Mouse (Mus musculus): ENCODE data around the gene Slc25a26. TPM values are rescaled to one million over a fixed set of nuclear protein-coding genes. Genes with fewer than 3 reads are reported as not detected.

Gene Slc25a26
- polyA plus RNA-seq, 1 experiment from 2014 or later: 8.6 TPM

DNA sequence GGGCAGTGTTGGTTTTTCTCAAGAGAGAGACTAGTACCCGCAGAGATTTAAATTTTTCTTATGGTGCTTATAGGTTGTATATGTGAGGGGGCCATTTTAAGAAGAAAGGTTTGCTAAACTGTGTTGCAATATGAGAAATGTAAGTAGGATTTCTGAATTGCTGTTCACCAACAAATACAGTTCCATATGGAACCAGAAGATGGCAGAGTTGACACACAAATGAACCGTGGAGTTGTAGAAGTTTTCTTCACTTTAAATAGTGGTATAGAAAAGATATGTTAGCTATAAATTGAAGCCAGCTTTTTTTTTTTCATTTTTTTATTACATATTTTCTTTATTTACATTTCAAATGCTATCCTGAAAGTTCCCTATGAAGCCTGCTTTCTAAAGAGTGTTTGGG, 24.2 kb downstream of the Slc25a26 start:
- H3K27me3 ChIP-seq (replicated peaks; ENCODE audit: control insufficient read depth, insufficient read depth, low read length): no peaks in the 10 kb centered on the region
- no peak overlapping the region for H3K4me2 ChIP-seq (ENCODE audit: low read length)
- no peaks in the 10 kb centered on the region for H3K9me3 ChIP-seq (ENCODE audit: control insufficient read depth, low read length)
- no peaks in the 10 kb centered on the region for H3K36me3 ChIP-seq (ENCODE audit: control insufficient read depth, insufficient read depth)
- no peak overlapping the region for H3K27ac ChIP-seq (ENCODE audit: low read length)
- no peaks in the 10 kb centered on the region for H3K4me1 ChIP-seq (replicated peaks; ENCODE audit: control insufficient read depth, insufficient read depth, low read length)
- H3K9ac ChIP-seq (replicated peaks; ENCODE audit: low read depth, low read length): no peak overlapping the region
- WGBS: 37% methylated on average over 2 of the region's 2 CpGs
- no peak for ATAC-seq
- no peak overlapping the region for H3K4me3 ChIP-seq (replicated peaks; ENCODE audit: low read length)

DNA sequence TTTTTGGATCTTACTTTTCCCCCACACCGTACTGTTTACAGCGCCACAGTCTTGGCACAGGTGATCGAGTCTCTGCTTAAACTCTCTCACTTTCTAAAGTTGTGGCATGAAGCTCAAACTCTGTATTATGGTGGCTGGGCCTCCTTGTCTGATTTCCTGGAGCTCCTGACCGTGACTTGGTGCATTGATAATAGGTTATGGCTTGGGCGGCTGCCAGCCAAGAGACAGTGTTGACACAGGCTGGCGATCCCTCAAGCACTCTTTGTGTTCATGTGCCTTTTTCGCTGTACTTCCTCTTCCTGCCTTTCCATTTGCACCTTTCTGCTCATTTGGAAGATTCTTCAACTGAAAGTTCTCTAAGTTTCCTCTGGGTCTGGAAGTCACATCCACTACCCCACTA, 30.6 kb downstream of the Slc25a26 start:
- Histone ChIP-seq H3K4me2 (ENCODE audit: low read length) (no peak overlapping the region), H3K27ac (ENCODE audit: low read length) (no peak overlapping the region), H3K27me3 (replicated peaks; ENCODE audit: control insufficient read depth, insufficient read depth, low read length) (no peaks in the 10 kb centered on the region), H3K9ac (replicated peaks; ENCODE audit: low read depth, low read length) (no peak overlapping the region), H3K4me3 (replicated peaks; ENCODE audit: low read length) (no peak overlapping the region), H3K9me3 (ENCODE audit: control insufficient read depth, low read length) (no peaks in the 10 kb centered on the region), H3K36me3 (ENCODE audit: control insufficient read depth, insufficient read depth) (no peaks in the 10 kb centered on the region), H3K4me1 (replicated peaks; ENCODE audit: control insufficient read depth, insufficient read depth, low read length) (no peaks in the 10 kb centered on the region)
- WGBS: 68% methylated on average over 7 of the region's 7 CpGs
- ATAC-seq: no peak

DNA sequence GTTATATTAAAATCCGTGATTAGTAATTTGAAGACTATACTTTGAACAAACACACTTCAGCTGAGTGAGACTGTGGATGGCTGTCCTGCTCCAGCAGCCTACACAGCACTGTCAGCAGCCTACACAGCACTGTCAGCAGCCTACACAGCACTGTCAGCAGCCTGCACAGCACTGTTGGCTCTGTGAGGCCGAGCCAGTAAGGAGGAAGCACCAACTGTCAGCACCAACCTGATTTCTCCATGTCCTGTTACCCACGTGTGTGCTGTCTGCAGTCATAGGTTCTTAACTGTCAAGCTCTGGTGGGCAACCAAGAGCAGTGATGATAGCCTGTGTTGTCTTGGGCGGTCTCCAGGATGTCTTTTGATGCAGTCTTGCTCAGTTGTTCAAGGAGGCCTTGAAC, 32.0 kb downstream of the Slc25a26 start:
- Histone ChIP-seq H3K27me3 (replicated peaks; ENCODE audit: control insufficient read depth, insufficient read depth, low read length) (no peaks in the 10 kb centered on the region), H3K4me3 (replicated peaks; ENCODE audit: low read length) (no peak overlapping the region), H3K27ac (ENCODE audit: low read length) (no peak overlapping the region), H3K4me1 (replicated peaks; ENCODE audit: control insufficient read depth, insufficient read depth, low read length) (peaks cover 7% of the 10 kb centered on the region), H3K36me3 (ENCODE audit: control insufficient read depth, insufficient read depth) (no peaks in the 10 kb centered on the region), H3K9ac (replicated peaks; ENCODE audit: low read depth, low read length) (no peak overlapping the region), H3K9me3 (ENCODE audit: control insufficient read depth, low read length) (no peaks in the 10 kb centered on the region), H3K4me2 (ENCODE audit: low read length) (no peak overlapping the region)
- no peak for ATAC-seq
- WGBS: 81% methylated on average over 4 of the region's 4 CpGs

DNA sequence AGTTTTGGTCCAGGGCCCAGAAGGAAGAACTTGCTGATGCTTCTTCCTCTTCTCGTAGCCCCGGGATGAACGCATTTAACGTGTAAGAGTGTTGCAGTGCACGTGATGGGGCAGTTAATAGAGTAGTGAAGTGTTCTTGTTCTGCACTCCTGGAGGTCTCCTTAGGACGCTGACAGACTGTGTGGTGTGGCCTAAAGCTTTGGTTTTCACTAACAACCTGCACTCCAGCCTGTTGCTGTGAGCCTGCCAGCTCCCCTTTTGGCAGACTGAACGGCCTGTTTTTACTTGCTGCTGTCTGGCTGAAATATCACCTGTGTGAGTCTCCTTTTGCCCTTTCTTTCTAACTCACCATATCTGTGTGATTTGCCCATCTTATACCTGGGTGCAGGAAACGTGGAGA, 36.3 kb downstream of the Slc25a26 start:
- ATAC-seq: peak; percentile 70; the same call in 1 of the 2 replicates
- 35% methylated on average over 8 of the region's 8 CpGs for WGBS
- no peak overlapping the region for H3K4me2 ChIP-seq (ENCODE audit: low read length)

DNA sequence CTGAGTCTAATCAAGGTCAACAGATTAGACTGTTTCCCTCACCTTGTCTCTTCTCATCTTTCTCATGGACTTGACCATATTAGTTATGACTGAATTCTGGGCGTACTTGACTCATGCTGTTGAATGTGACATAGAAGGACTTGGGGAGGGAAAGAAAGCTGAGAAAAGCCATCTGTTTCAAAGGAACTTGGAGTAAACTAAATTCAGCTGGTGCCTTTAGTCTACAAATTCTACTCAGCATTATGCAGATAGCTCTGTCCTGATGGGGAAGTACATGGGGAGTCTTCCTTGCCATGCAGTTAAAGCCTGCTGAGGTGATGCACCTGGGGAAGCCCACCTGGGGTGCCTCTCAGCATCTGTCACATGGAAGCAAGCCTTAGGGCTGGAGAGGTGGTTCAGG, 37.5 kb downstream of the Slc25a26 start:
- 80% methylated on average over 1 of the region's 1 CpGs for WGBS

More for the DNA sequence above, 36.3 kb downstream of the Slc25a26 start:
- no peak overlapping the region for H3K9ac ChIP-seq (replicated peaks; ENCODE audit: low read depth, low read length)
- no peaks in the 10 kb centered on the region for H3K9me3 ChIP-seq (ENCODE audit: control insufficient read depth, low read length)
- H3K4me1 ChIP-seq (replicated peaks; ENCODE audit: control insufficient read depth, insufficient read depth, low read length): peaks cover 7% of the 10 kb centered on the region
- no peaks in the 10 kb centered on the region for H3K27me3 ChIP-seq (replicated peaks; ENCODE audit: control insufficient read depth, insufficient read depth, low read length)
- H3K36me3 ChIP-seq (ENCODE audit: control insufficient read depth, insufficient read depth): no peaks in the 10 kb centered on the region
- no peak overlapping the region for H3K4me3 ChIP-seq (replicated peaks; ENCODE audit: low read length)
- no peak overlapping the region for H3K27ac ChIP-seq (ENCODE audit: low read length)

DNA sequence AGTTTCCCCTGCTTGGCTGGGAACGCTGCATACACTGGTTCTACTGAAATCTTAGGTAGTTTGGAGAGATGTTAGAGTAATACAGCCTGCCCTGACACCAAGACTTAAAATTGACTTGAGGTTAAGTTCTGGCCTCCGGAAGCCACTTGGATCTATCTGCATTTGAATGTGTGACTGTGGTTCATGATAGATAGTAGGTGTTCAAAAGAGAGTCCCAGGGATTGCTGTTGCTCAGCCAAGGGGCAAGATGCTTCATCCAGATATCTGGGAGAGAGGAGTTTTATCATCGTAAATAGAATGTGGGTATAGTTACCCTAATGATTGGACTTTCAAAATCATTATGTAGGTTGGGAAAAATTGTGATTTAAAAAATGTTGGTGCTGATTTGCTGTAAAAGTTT, 40.0 kb downstream of the Slc25a26 start:
- no peak for ATAC-seq
- no peaks in the 10 kb centered on the region for H3K9me3 ChIP-seq (ENCODE audit: control insufficient read depth, low read length)
- WGBS: 82% methylated on average over 3 of the region's 3 CpGs

More for the DNA sequence above, 37.5 kb downstream of the Slc25a26 start:
- Histone ChIP-seq H3K4me3 (replicated peaks; ENCODE audit: low read length) (no peak overlapping the region), H3K4me1 (replicated peaks; ENCODE audit: control insufficient read depth, insufficient read depth, low read length) (peaks cover 7% of the 10 kb centered on the region), H3K36me3 (ENCODE audit: control insufficient read depth, insufficient read depth) (no peaks in the 10 kb centered on the region), H3K9ac (replicated peaks; ENCODE audit: low read depth, low read length) (no peak overlapping the region), H3K9me3 (ENCODE audit: control insufficient read depth, low read length) (no peaks in the 10 kb centered on the region), H3K4me2 (ENCODE audit: low read length) (no peak overlapping the region), H3K27ac (ENCODE audit: low read length) (no peak overlapping the region), H3K27me3 (replicated peaks; ENCODE audit: control insufficient read depth, insufficient read depth, low read length) (no peaks in the 10 kb centered on the region)
- ATAC-seq: no peak

DNA sequence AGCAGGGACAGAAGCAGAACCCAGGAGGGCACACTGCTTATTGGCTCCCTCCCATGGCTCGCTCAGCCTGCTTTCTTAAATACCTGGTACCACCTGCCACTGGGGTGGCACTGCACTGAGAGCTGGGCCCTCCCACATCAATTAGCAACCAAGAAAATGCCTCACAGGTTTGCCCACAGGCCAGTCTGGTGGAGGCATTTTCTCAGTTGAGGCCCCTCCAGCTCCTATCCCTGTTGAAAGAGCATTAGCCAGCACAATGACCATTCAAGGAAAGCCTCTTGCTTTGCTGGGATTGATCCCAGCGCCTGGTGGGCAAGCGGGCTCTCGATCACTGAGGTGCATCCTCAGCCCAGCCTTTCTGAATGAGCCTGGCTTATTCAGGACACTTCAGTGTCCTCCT, 40.5 kb downstream of the Slc25a26 start:
- ATAC-seq: no peak

More for the DNA sequence above, 40.0 kb downstream of the Slc25a26 start:
- Histone ChIP-seq H3K27ac (ENCODE audit: low read length) (no peak overlapping the region), H3K9ac (replicated peaks; ENCODE audit: low read depth, low read length) (no peak overlapping the region), H3K4me2 (ENCODE audit: low read length) (no peak overlapping the region), H3K27me3 (replicated peaks; ENCODE audit: control insufficient read depth, insufficient read depth, low read length) (no peaks in the 10 kb centered on the region), H3K4me1 (replicated peaks; ENCODE audit: control insufficient read depth, insufficient read depth, low read length) (peaks cover 7% of the 10 kb centered on the region), H3K4me3 (replicated peaks; ENCODE audit: low read length) (no peak overlapping the region), H3K36me3 (ENCODE audit: control insufficient read depth, insufficient read depth) (no peaks in the 10 kb centered on the region)

DNA sequence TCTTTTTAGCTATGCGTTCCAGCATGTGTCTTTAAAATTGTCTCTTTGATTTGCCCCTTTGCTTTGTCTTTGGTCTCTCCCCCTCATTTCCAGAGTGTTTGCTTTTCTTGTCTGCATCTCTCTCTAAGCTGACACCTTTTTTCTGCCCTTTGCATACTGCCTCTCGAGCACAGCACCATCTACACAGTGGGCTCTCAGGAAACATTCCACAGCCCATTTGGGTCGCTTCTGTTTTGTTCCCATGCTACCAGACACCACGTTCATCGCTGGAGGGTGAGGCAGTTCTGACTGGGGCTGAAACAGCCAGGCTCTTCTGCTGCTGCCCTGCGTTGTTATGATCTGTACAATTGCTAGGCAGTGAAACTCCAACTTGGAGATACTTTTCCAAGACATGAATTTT, 41.0 kb downstream of the Slc25a26 start:
- Histone ChIP-seq H3K36me3 (ENCODE audit: control insufficient read depth, insufficient read depth) (no peaks in the 10 kb centered on the region), H3K4me1 (replicated peaks; ENCODE audit: control insufficient read depth, insufficient read depth, low read length) (peaks cover 5% of the 10 kb centered on the region), H3K4me2 (ENCODE audit: low read length) (no peak overlapping the region), H3K9ac (replicated peaks; ENCODE audit: low read depth, low read length) (no peak overlapping the region), H3K4me3 (replicated peaks; ENCODE audit: low read length) (no peak overlapping the region), H3K27me3 (replicated peaks; ENCODE audit: control insufficient read depth, insufficient read depth, low read length) (no peaks in the 10 kb centered on the region), H3K9me3 (ENCODE audit: control insufficient read depth, low read length) (no peaks in the 10 kb centered on the region), H3K27ac (ENCODE audit: low read length) (no peak overlapping the region)
- ATAC-seq: no peak
- WGBS: 28% methylated on average over 6 of the region's 6 CpGs

More for the DNA sequence above, 40.5 kb downstream of the Slc25a26 start:
- no peak overlapping the region for H3K9ac ChIP-seq (replicated peaks; ENCODE audit: low read depth, low read length)
- H3K9me3 ChIP-seq (ENCODE audit: control insufficient read depth, low read length): no peaks in the 10 kb centered on the region
- no peaks in the 10 kb centered on the region for H3K36me3 ChIP-seq (ENCODE audit: control insufficient read depth, insufficient read depth)
- no peak overlapping the region for H3K4me2 ChIP-seq (ENCODE audit: low read length)
- no peak overlapping the region for H3K27ac ChIP-seq (ENCODE audit: low read length)
- peaks cover 7% of the 10 kb centered on the region for H3K4me1 ChIP-seq (replicated peaks; ENCODE audit: control insufficient read depth, insufficient read depth, low read length)
- WGBS: 22% methylated on average over 4 of the region's 4 CpGs
- H3K27me3 ChIP-seq (replicated peaks; ENCODE audit: control insufficient read depth, insufficient read depth, low read length): no peaks in the 10 kb centered on the region
- H3K4me3 ChIP-seq (replicated peaks; ENCODE audit: low read length): no peak overlapping the region

DNA sequence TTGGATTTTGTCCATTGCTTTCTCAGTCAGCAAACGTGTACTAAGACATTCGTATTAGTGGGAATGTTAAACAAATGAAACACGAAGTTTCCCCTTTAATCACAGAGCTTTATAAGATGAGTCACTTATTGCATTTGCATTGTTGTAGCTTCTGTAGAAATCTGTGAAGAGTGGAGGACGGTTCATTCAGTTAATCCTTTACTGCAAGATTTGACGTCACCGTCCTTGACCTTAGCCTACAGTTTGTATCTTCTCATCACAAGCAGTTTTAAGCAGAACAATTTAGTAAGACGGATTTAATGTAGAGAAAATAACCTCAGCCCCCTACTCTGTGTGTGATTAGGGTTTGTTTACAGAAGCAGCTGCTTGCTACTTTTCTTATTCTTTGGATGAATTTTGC, 41.7 kb downstream of the Slc25a26 start:
- WGBS: 53% methylated on average over 7 of the region's 7 CpGs

More for the DNA sequence above, 41.7 kb downstream of the Slc25a26 start:
- ATAC-seq: no peak
- Histone ChIP-seq H3K4me1 (replicated peaks; ENCODE audit: control insufficient read depth, insufficient read depth, low read length) (no peaks in the 10 kb centered on the region), H3K4me2 (ENCODE audit: low read length) (no peak overlapping the region), H3K4me3 (replicated peaks; ENCODE audit: low read length) (no peak overlapping the region), H3K9ac (replicated peaks; ENCODE audit: low read depth, low read length) (no peak overlapping the region), H3K36me3 (ENCODE audit: control insufficient read depth, insufficient read depth) (no peaks in the 10 kb centered on the region), H3K27me3 (replicated peaks; ENCODE audit: control insufficient read depth, insufficient read depth, low read length) (no peaks in the 10 kb centered on the region), H3K27ac (ENCODE audit: low read length) (no peak overlapping the region), H3K9me3 (ENCODE audit: control insufficient read depth, low read length) (no peaks in the 10 kb centered on the region)
